Mouse (Mus musculus): Measurements from ENCODE around the gene Ece1. TPM values are rescaled to one million over a fixed set of nuclear protein-coding genes. Genes with fewer than 3 reads are reported as not detected.
A peak's percentile ranks its signal among the peaks of the same experiment; 100 is the strongest.

The Ece1 gene
- polyA plus RNA-seq, 1 experiment from 2014 or later = 9.1 TPM

DNA sequence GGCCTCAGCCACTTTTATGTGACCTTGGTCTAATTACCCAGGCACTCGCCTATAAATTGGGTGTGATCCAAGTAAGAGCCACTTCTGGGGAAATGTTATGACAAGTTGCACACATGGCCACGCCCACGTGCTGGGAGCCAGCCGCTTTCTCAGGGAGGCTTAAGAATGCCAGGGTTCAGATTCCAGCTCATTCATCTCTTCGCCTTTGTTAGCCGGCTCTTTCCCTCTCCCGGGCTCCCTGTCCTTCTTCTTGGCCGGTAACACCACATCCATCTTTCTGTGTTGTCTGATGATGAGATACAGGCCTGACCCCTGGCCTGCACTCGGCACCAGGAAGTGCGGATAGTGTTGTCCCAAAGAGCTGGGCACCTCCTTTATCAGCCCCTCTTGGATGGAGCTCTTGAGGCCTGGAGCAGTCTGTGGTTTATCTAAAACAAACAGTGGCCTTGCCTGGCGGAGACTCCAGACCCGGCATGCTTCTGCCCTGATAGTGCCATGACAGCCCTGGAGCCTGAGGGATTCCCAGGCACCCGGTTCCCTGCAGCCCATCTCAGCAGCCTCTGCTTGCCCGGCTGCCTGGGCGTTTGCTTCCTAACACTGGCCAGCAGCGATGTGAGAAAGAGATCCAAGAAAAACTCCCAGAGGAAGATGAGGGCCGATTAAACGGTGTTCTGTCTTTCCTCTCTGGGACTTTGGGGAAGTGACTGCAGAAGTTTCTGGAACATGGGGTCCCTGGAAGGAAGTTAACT is 69.1 kb downstream of the Ece1 start:
- no peak overlapping the region for H3K4me3 ChIP-seq (ENCODE audit: low read depth, low read length)
- H3K9me3 ChIP-seq (replicated peaks; ENCODE audit: control insufficient read depth, low read length) = no peaks in the 10 kb centered on the region
- 8% methylated on average over 18 of the region's 18 CpGs for WGBS
- H3K27me3 ChIP-seq (replicated peaks; ENCODE audit: control insufficient read depth, insufficient read depth, low read length) = no peaks in the 10 kb centered on the region
- ATAC-seq (peak; percentile 85), DNase-seq (ENCODE audit: low spot score) (peak; percentile 96)
- H3K27ac ChIP-seq (ENCODE audit: low read depth, low read length) = peak overlapping the region; percentile 79
- peak overlapping the region; percentile 22 for H3K9ac ChIP-seq (ENCODE audit: low read length)
- peak overlapping the region; percentile 18 for H3K4me2 ChIP-seq (ENCODE audit: low read length)
- H3K36me3 ChIP-seq (ENCODE audit: control insufficient read depth, insufficient read depth, low read length) = 0 out of 2 replicates have a peak, but pooled peaks cover 2% of the 10 kb centered on the region
- peaks cover 14% of the 10 kb centered on the region for H3K4me1 ChIP-seq (ENCODE audit: control insufficient read depth, insufficient read depth, low read length)

DNA sequence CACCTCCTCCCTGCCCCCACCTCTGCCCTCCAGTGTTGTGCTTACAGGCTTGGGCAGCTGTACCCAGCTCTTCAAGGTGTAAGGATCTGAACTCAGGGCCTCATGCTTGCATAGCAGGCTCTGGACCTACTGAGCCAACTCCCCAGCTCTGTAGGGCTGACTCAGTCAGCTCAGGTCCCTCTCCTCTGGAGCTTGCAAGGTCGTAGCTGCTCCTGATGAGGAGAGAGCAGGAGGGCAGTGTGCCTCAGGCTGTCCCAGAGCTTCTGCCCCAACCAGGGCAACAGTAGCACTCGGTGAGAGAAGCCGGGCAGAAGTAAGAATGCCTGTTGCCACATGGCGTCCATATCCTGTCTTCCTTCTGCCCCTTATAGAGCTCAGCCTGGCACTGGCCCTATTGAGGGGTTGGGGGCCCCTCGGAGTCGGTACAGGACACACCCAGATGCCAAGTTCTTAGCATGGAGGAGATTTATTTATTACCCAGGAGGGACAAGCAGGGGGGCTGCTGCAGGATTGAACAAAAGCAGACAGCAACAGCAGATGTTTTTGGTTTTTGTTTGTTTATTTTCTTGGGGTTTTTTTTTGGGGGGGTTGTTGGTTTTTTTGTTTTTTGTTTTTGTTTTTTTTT is 70.6 kb downstream of the Ece1 start:
- no peak overlapping the region for H3K27ac ChIP-seq (ENCODE audit: low read depth, low read length)
- peaks cover 15% of the 10 kb centered on the region for H3K36me3 ChIP-seq (ENCODE audit: control insufficient read depth, insufficient read depth, low read length)
- no peak overlapping the region for H3K4me3 ChIP-seq (ENCODE audit: low read depth, low read length)
- 47% methylated on average over 6 of the region's 6 CpGs for WGBS
- DNase-seq (ENCODE audit: low spot score) (no peak), ATAC-seq (no peak)
- H3K4me1 ChIP-seq (ENCODE audit: control insufficient read depth, insufficient read depth, low read length) = peaks cover 14% of the 10 kb centered on the region
- no peaks in the 10 kb centered on the region for H3K9me3 ChIP-seq (replicated peaks; ENCODE audit: control insufficient read depth, low read length)
- no peak overlapping the region for H3K9ac ChIP-seq (ENCODE audit: low read length)
- H3K27me3 ChIP-seq (replicated peaks; ENCODE audit: control insufficient read depth, insufficient read depth, low read length) = no peaks in the 10 kb centered on the region
- no peak overlapping the region for H3K4me2 ChIP-seq (ENCODE audit: low read length)

DNA sequence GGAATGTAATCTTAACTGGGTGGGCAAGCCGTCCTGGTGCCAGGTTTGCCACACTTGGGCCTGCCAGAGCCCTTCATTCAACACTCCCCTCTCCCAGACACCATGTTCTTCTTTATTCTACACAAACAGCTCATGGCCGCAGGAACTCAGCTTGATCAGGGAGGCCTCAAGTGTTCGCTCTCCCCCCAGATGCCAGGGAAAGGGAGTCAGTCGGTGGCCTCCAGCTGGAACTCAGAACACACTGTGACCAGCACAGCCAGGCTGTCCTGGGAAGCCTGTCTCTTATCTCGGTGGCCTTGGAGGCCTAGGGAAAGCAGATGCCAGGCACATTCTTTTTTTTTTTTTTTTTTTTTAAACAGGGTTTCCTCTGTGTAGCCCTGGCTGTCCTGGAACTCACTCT is 71.3 kb downstream of the Ece1 start:
- DNase-seq (ENCODE audit: low spot score) (no peak), ATAC-seq (no peak)
- Histone ChIP-seq H3K36me3 (ENCODE audit: control insufficient read depth, insufficient read depth, low read length) (peaks cover 15% of the 10 kb centered on the region), H3K9ac (ENCODE audit: low read length) (no peak overlapping the region), H3K4me1 (ENCODE audit: control insufficient read depth, insufficient read depth, low read length) (peaks cover 14% of the 10 kb centered on the region), H3K27ac (ENCODE audit: low read depth, low read length) (no peak overlapping the region), H3K4me2 (ENCODE audit: low read length) (no peak overlapping the region), H3K4me3 (ENCODE audit: low read depth, low read length) (no peak overlapping the region), H3K27me3 (replicated peaks; ENCODE audit: control insufficient read depth, insufficient read depth, low read length) (no peaks in the 10 kb centered on the region), H3K9me3 (replicated peaks; ENCODE audit: control insufficient read depth, low read length) (no peaks in the 10 kb centered on the region)
- 74% methylated on average over 5 of the region's 5 CpGs for WGBS

DNA sequence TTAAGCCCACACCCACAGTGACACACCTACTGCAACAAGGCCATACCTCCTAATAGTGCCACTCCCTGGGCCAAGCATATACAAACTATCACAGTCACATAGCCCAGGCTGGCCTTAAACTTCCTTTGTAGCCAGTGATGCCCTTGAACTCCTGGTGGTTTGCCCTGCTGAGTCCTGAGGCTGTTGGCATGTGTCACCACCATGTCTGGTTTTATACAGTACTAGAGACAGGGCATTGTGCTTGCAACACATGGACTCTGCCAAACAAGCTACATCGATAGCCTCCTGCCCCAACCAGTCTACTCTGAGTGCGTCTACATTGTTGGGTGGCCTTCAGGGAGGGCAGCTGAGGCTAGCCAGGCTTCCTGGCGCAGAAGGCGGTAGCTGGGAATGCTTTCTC is 74.1 kb downstream of the Ece1 start:
- ATAC-seq = no peak
- no peak overlapping the region for H3K4me3 ChIP-seq (ENCODE audit: low read depth, low read length)
- WGBS = 98% methylated on average over 4 of the region's 4 CpGs
- H3K4me1 ChIP-seq (ENCODE audit: control insufficient read depth, insufficient read depth, low read length) = peaks cover 13% of the 10 kb centered on the region
- no peaks in the 10 kb centered on the region for H3K9me3 ChIP-seq (replicated peaks; ENCODE audit: control insufficient read depth, low read length)
- no peak overlapping the region for H3K27ac ChIP-seq (ENCODE audit: low read depth, low read length)
- H3K4me2 ChIP-seq (ENCODE audit: low read length) = no peak overlapping the region
- H3K27me3 ChIP-seq (replicated peaks; ENCODE audit: control insufficient read depth, insufficient read depth, low read length) = no peaks in the 10 kb centered on the region
- peaks cover 27% of the 10 kb centered on the region for H3K36me3 ChIP-seq (ENCODE audit: control insufficient read depth, insufficient read depth, low read length)
- no peak overlapping the region for H3K9ac ChIP-seq (ENCODE audit: low read length)
- no peak for DNase-seq (ENCODE audit: low spot score)

DNA sequence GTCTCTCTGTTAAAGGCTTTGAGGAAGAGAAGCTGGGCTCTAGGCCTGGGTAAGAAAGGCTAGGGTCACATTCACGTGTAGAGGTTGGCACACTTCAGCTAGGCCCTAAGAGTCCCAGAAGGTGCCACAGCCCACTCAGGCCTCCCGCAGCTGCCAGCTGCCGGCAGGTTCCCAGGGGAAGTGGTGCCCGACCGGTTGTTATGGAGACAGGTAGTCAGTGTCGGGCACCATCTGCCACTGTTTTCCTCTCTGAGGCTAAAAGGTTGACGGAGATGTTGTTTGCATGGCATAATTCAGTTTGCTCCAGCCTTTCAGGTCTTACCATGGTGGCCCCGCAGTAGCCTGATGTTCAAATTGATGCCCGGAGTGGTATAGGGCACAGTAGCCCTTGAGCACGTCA is 78.0 kb downstream of the Ece1 start:
- H3K9me3 ChIP-seq (replicated peaks; ENCODE audit: control insufficient read depth, low read length) = no peaks in the 10 kb centered on the region
- H3K9ac ChIP-seq (ENCODE audit: low read length) = no peak overlapping the region
- 59% methylated on average over 10 of the region's 10 CpGs for WGBS
- no peak overlapping the region for H3K4me2 ChIP-seq (ENCODE audit: low read length)
- ATAC-seq (no peak), DNase-seq (ENCODE audit: low spot score) (peak; percentile 46)
- H3K36me3 ChIP-seq (ENCODE audit: control insufficient read depth, insufficient read depth, low read length) = peaks cover 27% of the 10 kb centered on the region
- no peak overlapping the region for H3K4me3 ChIP-seq (ENCODE audit: low read depth, low read length)
- no peak overlapping the region for H3K27ac ChIP-seq (ENCODE audit: low read depth, low read length)
- peaks cover 18% of the 10 kb centered on the region for H3K4me1 ChIP-seq (ENCODE audit: control insufficient read depth, insufficient read depth, low read length)
- H3K27me3 ChIP-seq (replicated peaks; ENCODE audit: control insufficient read depth, insufficient read depth, low read length) = no peaks in the 10 kb centered on the region

DNA sequence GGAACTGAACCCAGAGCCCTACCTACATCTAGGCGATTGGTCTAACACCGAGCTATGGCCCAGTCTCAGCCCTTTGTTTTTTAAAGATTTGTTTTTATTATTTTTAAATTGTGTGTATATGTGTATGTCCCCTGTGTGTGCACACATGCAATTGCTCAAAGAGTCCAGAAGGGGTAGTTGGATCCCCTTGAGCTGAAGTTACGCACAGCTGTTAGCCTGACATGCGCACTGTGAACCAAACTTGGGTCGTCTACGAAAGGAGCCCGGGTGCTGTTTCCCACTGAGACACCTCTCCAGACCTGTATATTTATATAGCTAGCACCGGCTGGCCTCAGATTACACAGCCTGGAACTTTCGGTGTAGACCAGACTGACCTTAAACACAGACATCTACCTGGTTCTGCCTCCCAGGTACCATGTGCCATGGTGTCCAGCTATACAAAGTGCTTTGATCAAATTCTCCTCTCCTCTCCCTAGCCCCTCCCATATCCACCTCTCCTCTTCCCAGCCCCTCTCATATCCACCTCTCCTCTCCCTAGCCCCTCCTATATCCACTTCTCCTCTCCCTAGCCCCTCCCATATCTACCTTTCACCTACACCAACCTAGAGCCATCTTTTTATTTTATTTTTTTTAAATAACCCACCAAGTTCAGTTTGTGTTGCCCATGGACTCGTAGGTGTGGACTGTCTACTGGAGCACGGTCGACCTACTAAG is 79.3 kb downstream of the Ece1 start:
- no peak for ATAC-seq
- no peaks in the 10 kb centered on the region for H3K27me3 ChIP-seq (replicated peaks; ENCODE audit: control insufficient read depth, insufficient read depth, low read length)
- H3K4me3 ChIP-seq (ENCODE audit: low read depth, low read length) = no peak overlapping the region
- H3K27ac ChIP-seq (ENCODE audit: low read depth, low read length) = no peak overlapping the region
- WGBS = 93% methylated on average over 12 of the region's 12 CpGs
- no peak for DNase-seq (ENCODE audit: low spot score)
- peaks cover 18% of the 10 kb centered on the region for H3K4me1 ChIP-seq (ENCODE audit: control insufficient read depth, insufficient read depth, low read length)
- H3K9ac ChIP-seq (ENCODE audit: low read length) = no peak overlapping the region
- H3K4me2 ChIP-seq (ENCODE audit: low read length) = no peak overlapping the region
- peaks cover 25% of the 10 kb centered on the region for H3K36me3 ChIP-seq (ENCODE audit: control insufficient read depth, insufficient read depth, low read length)
- no peaks in the 10 kb centered on the region for H3K9me3 ChIP-seq (replicated peaks; ENCODE audit: control insufficient read depth, low read length)

DNA sequence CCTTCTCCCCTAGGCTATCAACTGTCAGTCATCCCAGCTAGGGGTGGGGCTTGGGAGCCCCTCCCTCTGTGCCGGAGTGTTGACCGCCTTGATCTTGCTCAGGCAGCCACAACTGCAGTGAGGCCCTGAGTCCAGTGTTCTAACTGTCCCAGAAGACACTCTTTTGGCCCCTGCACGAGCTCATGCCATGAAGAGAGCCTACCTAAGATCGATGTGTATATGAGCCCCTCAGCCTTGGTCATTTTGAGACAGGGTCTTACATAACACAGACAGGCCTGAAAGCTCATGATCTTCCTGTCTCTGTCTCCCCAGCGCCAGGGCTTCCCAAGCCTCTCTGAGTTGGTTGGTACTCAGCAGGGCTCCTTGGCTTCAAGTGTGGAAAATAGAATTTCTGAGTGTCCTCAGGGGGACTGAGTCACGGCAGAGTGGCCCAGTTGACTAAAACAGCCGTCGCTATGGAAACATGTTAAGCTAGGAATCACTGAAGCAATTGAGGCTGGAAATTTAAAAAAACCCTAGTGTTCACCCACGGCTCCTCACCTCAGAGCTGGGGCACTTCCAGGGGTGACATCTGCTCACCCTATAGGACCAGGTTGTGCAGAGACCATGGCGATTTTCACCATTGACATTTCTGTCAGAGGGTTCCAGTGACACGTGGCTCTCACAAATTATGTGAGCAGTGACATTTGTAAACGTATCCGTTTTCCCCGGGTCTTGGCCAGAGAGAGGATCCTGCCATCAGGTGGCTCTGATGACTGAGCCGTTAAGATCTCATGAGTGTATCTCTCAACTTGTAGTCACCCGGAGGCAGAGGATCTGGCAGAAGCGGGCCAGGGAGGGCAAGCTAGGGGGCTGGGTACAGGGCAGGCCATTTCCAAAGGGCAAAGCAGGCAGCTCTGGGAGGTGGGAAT is 80.1 kb downstream of the Ece1 start:
- H3K27ac ChIP-seq (ENCODE audit: low read depth, low read length) = no peak overlapping the region
- no peak overlapping the region for H3K4me3 ChIP-seq (ENCODE audit: low read depth, low read length)
- no peaks in the 10 kb centered on the region for H3K9me3 ChIP-seq (replicated peaks; ENCODE audit: control insufficient read depth, low read length)
- WGBS = 58% methylated on average over 17 of the region's 17 CpGs
- ATAC-seq (no peak), DNase-seq (ENCODE audit: low spot score) (peak; percentile 28)
- peaks cover 18% of the 10 kb centered on the region; the same call in 1 of the 2 replicates for H3K36me3 ChIP-seq (ENCODE audit: control insufficient read depth, insufficient read depth, low read length)
- no peak overlapping the region for H3K9ac ChIP-seq (ENCODE audit: low read length)
- H3K27me3 ChIP-seq (replicated peaks; ENCODE audit: control insufficient read depth, insufficient read depth, low read length) = no peaks in the 10 kb centered on the region
- no peak overlapping the region for H3K4me2 ChIP-seq (ENCODE audit: low read length)
- H3K4me1 ChIP-seq (ENCODE audit: control insufficient read depth, insufficient read depth, low read length) = peaks cover 18% of the 10 kb centered on the region

DNA sequence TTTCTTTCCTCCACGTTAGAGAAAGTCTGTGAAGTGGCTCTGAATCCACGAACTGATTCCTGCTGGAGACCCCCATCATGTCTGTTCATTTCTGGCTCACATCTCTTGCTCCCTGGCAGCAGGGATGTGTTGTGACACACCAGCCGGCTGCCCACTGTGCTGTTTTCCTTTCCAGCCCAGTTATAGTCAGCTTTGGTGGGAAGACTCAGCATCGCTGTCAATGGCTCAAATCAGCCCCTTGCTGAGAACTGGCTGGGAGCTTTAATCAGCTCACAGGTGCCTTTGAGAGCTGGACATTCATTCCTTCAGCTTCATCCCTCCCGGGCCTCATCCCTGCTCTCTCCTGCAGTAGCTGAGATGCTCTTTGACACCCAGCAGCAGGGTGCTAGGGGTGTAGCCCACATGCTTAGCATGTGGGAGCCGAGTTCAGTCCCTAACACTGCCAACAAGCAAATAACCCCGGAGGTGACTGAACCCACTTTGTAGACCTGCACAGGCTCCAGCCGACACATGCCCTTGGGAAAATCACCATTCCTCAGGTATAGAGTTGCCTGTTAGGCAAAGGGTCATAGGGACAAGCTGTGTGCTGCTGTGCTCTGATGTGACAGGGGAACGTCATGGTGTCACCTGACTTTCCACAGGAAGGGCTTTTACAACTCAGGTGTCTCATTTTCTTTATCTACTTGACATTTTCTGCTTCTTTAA is 80.9 kb downstream of the Ece1 start:
- no peak for ATAC-seq
- no peaks in the 10 kb centered on the region for H3K9me3 ChIP-seq (replicated peaks; ENCODE audit: control insufficient read depth, low read length)
- peak; percentile 46 for DNase-seq (ENCODE audit: low spot score)
- no peak overlapping the region for H3K4me3 ChIP-seq (ENCODE audit: low read depth, low read length)
- peaks cover 13% of the 10 kb centered on the region; the same call in 1 of the 2 replicates for H3K36me3 ChIP-seq (ENCODE audit: control insufficient read depth, insufficient read depth, low read length)
- H3K27me3 ChIP-seq (replicated peaks; ENCODE audit: control insufficient read depth, insufficient read depth, low read length) = no peaks in the 10 kb centered on the region
- no peak overlapping the region for H3K9ac ChIP-seq (ENCODE audit: low read length)
- H3K4me1 ChIP-seq (ENCODE audit: control insufficient read depth, insufficient read depth, low read length) = peaks cover 18% of the 10 kb centered on the region
- H3K27ac ChIP-seq (ENCODE audit: low read depth, low read length) = no peak overlapping the region
- no peak overlapping the region for H3K4me2 ChIP-seq (ENCODE audit: low read length)
- WGBS = 33% methylated on average over 9 of the region's 9 CpGs

Measured in forebrain, embryonic 14.5 days (tissue).